Mouse (Mus musculus): Measurements from ENCODE around the gene Rarg. TPM values are rescaled to one million over a fixed set of nuclear protein-coding genes. Genes with fewer than 3 reads are reported as not detected.
A peak's percentile ranks its signal among the peaks of the same experiment; 100 is the strongest.

The Rarg gene
- total RNA-seq (2012; rRNA removed) (0.39 and 0.59 TPM in 2 replicates), polyA plus RNA-seq (2012; ENCODE audit: insufficient read depth in 1 of 2, insufficient read length in 2 of 2, low read depth in 1 of 2, low replicate concordance in 2 of 2, missing spikeins in 1 of 2) (1 to 10 TPM in 1 of 2 experiments, not detected in 1; 5.8 TPM)

- Histone ChIP-seq H3K27ac (ENCODE audit: control insufficient read depth, low read depth, low read length) (no peak within 1 kb of the TSS), H3K9ac (ENCODE audit: control insufficient read depth, low read depth, low read length, poor library complexity, severe bottlenecking) (peak within 1 kb of the TSS; percentile 47), H3K36me3 (ENCODE audit: control insufficient read depth in 1 of 2, insufficient read depth in 2 of 2, low read length in 2 of 2) (no peaks in the 10 kb centered on the region), H3K4me3 (ENCODE audit: control insufficient read depth in 1 of 2, insufficient read depth in 1 of 2, low read depth in 2 of 2, low read length in 2 of 2) (peak within 1 kb of the TSS; percentile 46 to 69), H3K4me1 (ENCODE audit: control insufficient read depth in 1 of 2, insufficient read depth in 2 of 2, low read length in 2 of 2) (peaks cover 0 to 3% of the 10 kb centered on the region in 2 experiments; a peak in 2 of 4 replicates), H3K27me3 (ENCODE audit: control insufficient read depth in 1 of 2, insufficient read depth in 2 of 2, low read length in 2 of 2) (peaks cover 65 to 77% of the 10 kb centered on the region in 2 experiments), H3K79me2 (ENCODE audit: control insufficient read depth, insufficient read depth, low read length, poor library complexity) (no peaks in the 10 kb centered on the region), H3K9me3 (replicated peaks; ENCODE audit: insufficient read depth, low read length) (no peaks in the 10 kb centered on the region)
- no peak for TF ChIP-seq CTCF (IDR thresholded peaks at IDR 0.05 in 2 of 3, conservative IDR thresholded peaks at IDR 0.05 in 1 of 3; ENCODE audit: control insufficient read depth in 1 of 3, insufficient read depth in 1 of 3, low read depth in 2 of 3, low read length in 3 of 3, poor library complexity in 1 of 3, severe bottlenecking in 1 of 3)
- TF ChIP-seq USF2 (IDR thresholded peaks at IDR 0.05; ENCODE audit: borderline replicate concordance in 1 of 2, insufficient read depth in 1 of 2, low read depth in 1 of 2, low read length in 2 of 2) = no peak
- TF ChIP-seq USF1 (IDR thresholded peaks at IDR 0.05; ENCODE audit: low read depth, low read length) = peak; percentile 83
- no peak for TF ChIP-seq JUND (IDR thresholded peaks at IDR 0.05; ENCODE audit: low read depth, low read length)
- no peak for TF ChIP-seq SMC3 (IDR thresholded peaks at IDR 0.05; ENCODE audit: low read depth, low read length)
- DNase-seq (ENCODE audit: low read depth, low spot score) = no peak
These were observed at the start of gene Rarg for GRCm38 (mm10) chr15:102257202-102258075. TSS of gene Rarg (minus strand) at chr15:102257517.

- H3K27ac ChIP-seq (ENCODE audit: control insufficient read depth, low read depth, low read length) = no peak overlapping the region
- peaks cover 20% of the 10 kb centered on the region for H3K79me2 ChIP-seq (ENCODE audit: control insufficient read depth, insufficient read depth, low read length, poor library complexity)
- H3K27me3 ChIP-seq (ENCODE audit: control insufficient read depth in 1 of 2, insufficient read depth in 2 of 2, low read length in 2 of 2) = no peaks in the 10 kb centered on the region
- H3K9ac ChIP-seq (ENCODE audit: control insufficient read depth, low read depth, low read length, poor library complexity, severe bottlenecking) = no peak overlapping the region
- H3K4me3 ChIP-seq (ENCODE audit: control insufficient read depth in 1 of 2, insufficient read depth in 1 of 2, low read depth in 2 of 2, low read length in 2 of 2) = no peak overlapping the region
- no peaks in the 10 kb centered on the region for H3K4me1 ChIP-seq (ENCODE audit: control insufficient read depth in 1 of 2, insufficient read depth in 2 of 2, low read length in 2 of 2)
- TF ChIP-seq EP300 (IDR thresholded peaks at IDR 0.05; ENCODE audit: low read depth in 1 of 2, low read length in 2 of 2) (no peak), KAT2A (conservative IDR thresholded peaks at IDR 0.05; ENCODE audit: low read depth, low read length) (no peak), ZC3H11A (IDR thresholded peaks at IDR 0.05; ENCODE audit: low read depth, low read length) (no peak), MEF2A (IDR thresholded peaks at IDR 0.05; ENCODE audit: extremely low read depth, insufficient replicate concordance, low read depth, low read length, poor library complexity, severe bottlenecking) (no peak), E2F4 (IDR thresholded peaks at IDR 0.05; ENCODE audit: borderline replicate concordance, low read depth, low read length) (no peak), ZMIZ1 (IDR thresholded peaks at IDR 0.05; ENCODE audit: low read depth, low read length) (no peak), USF1 (IDR thresholded peaks at IDR 0.05; ENCODE audit: low read depth, low read length) (no peak), POLR2A (IDR thresholded peaks at IDR 0.05; ENCODE audit: control insufficient read depth in 1 of 2, insufficient read depth in 1 of 2, low read depth in 1 of 2, low read length in 2 of 2, poor library complexity in 1 of 2) (no peak), RAD21 (IDR thresholded peaks at IDR 0.05; ENCODE audit: low read depth, low read length) (no peak), NRF1 (IDR thresholded peaks at IDR 0.05; ENCODE audit: insufficient read depth, low read depth, low read length, poor library complexity, severe bottlenecking) (no peak)
- no peaks in the 10 kb centered on the region for H3K9me3 ChIP-seq (replicated peaks; ENCODE audit: insufficient read depth, low read length)
- peaks cover 3 to 24% of the 10 kb centered on the region in 2 experiments; a peak in 2 of 4 replicates for H3K36me3 ChIP-seq (ENCODE audit: control insufficient read depth in 1 of 2, insufficient read depth in 2 of 2, low read length in 2 of 2)
- DNase-seq (ENCODE audit: low read depth, low spot score) = no peak
These were observed 45.2 kb upstream of the Rarg start for GRCm38 (mm10) chr15:102302542-102302941.

All from MEL (cell line).